Mouse (Mus musculus): ENCODE measurements around the gene Caln1.

GRCm38 (mm10) chr5:130492305-130492704 lies 123.0 kb downstream of the Caln1 start:
- TF ChIP-seq TAL1 (IDR thresholded peaks at IDR 0.05; ENCODE audit: low read length) = no peak
- TF ChIP-seq GATA1 (IDR thresholded peaks at IDR 0.05; ENCODE audit: low read length) = no peak

All from erythroblast, embryonic 14.5 days (primary cell).